Comparison of ENCODE assay signal across 9 mouse cellular contexts in genomic region chr12:102878901-102879300, GRCm38 (mm10). TPM values are rescaled to one million over a fixed set of nuclear protein-coding genes. Genes with fewer than 3 reads are reported as not detected.
DNase-seq lines count a peak whose midpoint lies in the region; ATAC-seq and TF ChIP-seq lines count a peak whose summit lies in the region.
"Had no signal": no experiment of that assay in that cellular context is flagged by ENCODE, and none has a peak within 500 bp of the region (broad histone marks: within the 10 kb centered on the region; RNA-seq: fewer than 3 reads in every experiment).

No protein-coding gene starts in this region.

- peaks cover 25% of the 10 kb centered on the region for H3K27me3 ChIP-seq in E14TG2a.4 (ENCODE audit: insufficient read depth, low read length)
- H3K27me3 ChIP-seq in forebrain, embryonic 15.5 days = no peaks in the 10 kb centered on the region
- no peaks in the 10 kb centered on the region for H3K27me3 ChIP-seq in kidney, embryonic 14.5 days (ENCODE audit: control insufficient read depth, insufficient read depth, low read length)
- H3K27me3 ChIP-seq in midbrain, embryonic 10.5 days (ENCODE audit: low read depth, poor library complexity, severe bottlenecking) = no peaks in the 10 kb centered on the region

- H3K9me3 ChIP-seq in E14TG2a.4 (ENCODE audit: low read length) = no peaks in the 10 kb centered on the region
- no peaks in the 10 kb centered on the region for H3K9me3 ChIP-seq in forebrain, embryonic 15.5 days
- no peaks in the 10 kb centered on the region for H3K9me3 ChIP-seq in kidney, embryonic 14.5 days (ENCODE audit: control insufficient read depth, low read length)
- no peaks in the 10 kb centered on the region for H3K9me3 ChIP-seq in midbrain, embryonic 10.5 days (replicated peaks)

- H3K4me2 ChIP-seq in forebrain, embryonic 15.5 days (replicated peaks) = peak overlapping the region; percentile 43
- H3K4me2 ChIP-seq in kidney, embryonic 14.5 days (replicated peaks; ENCODE audit: low read depth, low read length) = peak overlapping the region; percentile 62

- no peaks in the 10 kb centered on the region for H3K36me3 ChIP-seq in E14TG2a.4 (ENCODE audit: insufficient read depth, low read length)
- no peaks in the 10 kb centered on the region for H3K36me3 ChIP-seq in forebrain, embryonic 15.5 days
- H3K36me3 ChIP-seq in kidney, embryonic 14.5 days (ENCODE audit: control insufficient read depth, insufficient read depth, low read length) = no peaks in the 10 kb centered on the region
- no peaks in the 10 kb centered on the region for H3K36me3 ChIP-seq in midbrain, embryonic 10.5 days

- 17% methylated on average over 7 of the region's 7 CpGs for WGBS in forebrain, embryonic 15.5 days
- 29% methylated on average over 7 of the region's 7 CpGs for WGBS in kidney, embryonic 14.5 days
- WGBS in midbrain, embryonic 10.5 days = 37% methylated on average over 7 of the region's 7 CpGs

- H3K9ac ChIP-seq in forebrain, embryonic 15.5 days (replicated peaks) = peak overlapping the region; percentile 38
- peak overlapping the region; percentile 61 for H3K9ac ChIP-seq in kidney, embryonic 14.5 days (ENCODE audit: low read depth, low read length)

- H3K4me3 ChIP-seq in E14TG2a.4 (replicated peaks; ENCODE audit: low read length) = peak overlapping the region; percentile 90
- H3K4me3 ChIP-seq in forebrain, embryonic 15.5 days = peak overlapping the region; percentile 89
- peak overlapping the region; percentile 93 for H3K4me3 ChIP-seq in kidney, embryonic 14.5 days (ENCODE audit: low read length)
- peak overlapping the region; percentile 95 for H3K4me3 ChIP-seq in midbrain, embryonic 10.5 days

- H3K27ac ChIP-seq in forebrain, embryonic 15.5 days (replicated peaks) = peak overlapping the region; percentile 95
- peak overlapping the region; percentile 4; the same call in 1 of the 2 replicates for H3K27ac ChIP-seq in kidney, embryonic 14.5 days (ENCODE audit: low read depth, low read length)
- H3K27ac ChIP-seq in midbrain, embryonic 10.5 days (replicated peaks) = peak overlapping the region; percentile 98

- peak; percentile 20; the same call in 1 of the 2 replicates for ATAC-seq in forebrain, embryonic 15.5 days (replicated peaks)
- ATAC-seq in kidney, embryonic 14.5 days (ENCODE audit: low FRiP score, low TSS enrichment) = no peak
- no peak for ATAC-seq in megakaryocyte-erythroid progenitor cell, adult 5-6 weeks (replicated peaks; ENCODE audit: low FRiP score, low TSS enrichment, poor library complexity, severe bottlenecking)

- H3K4me1 ChIP-seq in E14TG2a.4 (replicated peaks; ENCODE audit: low read depth, low read length) = peaks cover 20% of the 10 kb centered on the region
- H3K4me1 ChIP-seq in forebrain, embryonic 15.5 days = peaks cover 27% of the 10 kb centered on the region
- H3K4me1 ChIP-seq in kidney, embryonic 14.5 days (ENCODE audit: control insufficient read depth, insufficient read depth, low read length) = peaks cover 16% of the 10 kb centered on the region
- peaks cover 25% of the 10 kb centered on the region for H3K4me1 ChIP-seq in midbrain, embryonic 10.5 days

- DNase-seq in adrenal gland, postnatal 14 days = peak; percentile 14
- no peak for DNase-seq in adrenal gland, adult 18-20 months (ENCODE audit: low spot score in 2 of 2)
- DNase-seq in midbrain, embryonic 10.5 days (ENCODE audit: low spot score) = no peak
- DNase-seq in adipocyte (ENCODE audit: low spot score) = no peak

- no peak for TF ChIP-seq CTCF in E14TG2a.4 (conservative IDR thresholded peaks at IDR 0.05; ENCODE audit: low read length)

RNA-seq across cellular contexts. Expression of gene Btbd7, which starts 0.6 kb away (rescaled TPM):
- 42.5 and 44.4 TPM in 2 replicates for total RNA-seq in adrenal gland, postnatal 14 days (2021)
- total RNA-seq in adrenal gland, adult 18-20 months (2021) = 10 to 100 TPM; 33.9 to 43.5 TPM
- 17.8 and 19.7 TPM in 2 replicates for polyA plus RNA-seq in forebrain, embryonic 15.5 days (2015; fragmentation: Nextera tagmentation; extraction: Ambion mirVana)
- polyA plus RNA-seq in kidney, embryonic 14.5 days (2014; fragmentation: Nextera tagmentation; extraction: Ambion mirVana) = 17.7 and 24.0 TPM in 2 replicates
- 15.8 and 16.4 TPM in 2 replicates for polyA plus RNA-seq in midbrain, embryonic 10.5 days (2016; fragmentation: Nextera tagmentation; extraction: Ambion mirVana)
- total RNA-seq in megakaryocyte-erythroid progenitor cell, adult 5-6 weeks (2014; fragmentation: Nextera tagmentation) = 17.1 and 22.9 TPM in 2 replicates
- 21.7 and 21.9 TPM in 2 replicates for total RNA-seq in megakaryocyte-erythroid progenitor cell, adult 5-6 weeks (2017)

RNA-seq across cellular contexts. Expression of gene Cox8c, which starts 20.2 kb away (rescaled TPM):
- not detected in 2 replicates for total RNA-seq in adrenal gland, postnatal 14 days (2021)
- total RNA-seq in adrenal gland, adult 18-20 months (2021) = not detected
- not detected in 2 replicates for polyA plus RNA-seq in forebrain, embryonic 15.5 days (2015; fragmentation: Nextera tagmentation; extraction: Ambion mirVana)
- polyA plus RNA-seq in kidney, embryonic 14.5 days (2014; fragmentation: Nextera tagmentation; extraction: Ambion mirVana) = not detected in 2 replicates
- not detected in 2 replicates for polyA plus RNA-seq in midbrain, embryonic 10.5 days (2016; fragmentation: Nextera tagmentation; extraction: Ambion mirVana)
- total RNA-seq in megakaryocyte-erythroid progenitor cell, adult 5-6 weeks (2014; fragmentation: Nextera tagmentation) = not detected in 2 replicates
- total RNA-seq in megakaryocyte-erythroid progenitor cell, adult 5-6 weeks (2017) = not detected in 2 replicates
- total RNA-seq: gastrocnemius, postnatal 4 days had no signal

Comparison
In these comparisons a context has a peak if more than half of its experiments do, and no peak if none do; other contexts are left out.
1. H3K27ac ChIP-seq: peak in every context shown above with its lines; median percentile 98 in midbrain, embryonic 10.5 days; 95 in forebrain, embryonic 15.5 days; 4 in kidney, embryonic 14.5 days.